Mouse (Mus musculus) liver, embryonic 16.5 days (tissue): ENCODE results near the gene Bptf. TPM values are rescaled to one million over a fixed set of nuclear protein-coding genes. Genes with fewer than 3 reads are reported as not detected.

Experiments
- ATAC-seq: fragments of 200-750 bp; cut with Nextera tagmentation; 2 replicates; pipeline ENCODE4 v1.8.0; 2017; ENCODE audit warnings: low read depth, mild to moderate bottlenecking, moderate number of reproducible peaks, moderate library complexity
- H3K27ac ChIP-seq: fragments of 300-500 bp; sonication (generic); 2 replicates; pipeline ENCODE4 v1.5.1; 2014; ENCODE audit warnings: mild to moderate bottlenecking, low read length
- H3K27me3 ChIP-seq: fragments of 300-500 bp; sonication (generic); 2 replicates; pipeline ENCODE4 v1.6.1; 2014; ENCODE audit warnings: low read depth, low read length, mixed read lengths; ENCODE audit not compliant: control insufficient read depth, insufficient read depth
- H3K36me3 ChIP-seq: fragments of 300-500 bp; sonication (generic); 2 replicates; pipeline ENCODE4 v1.6.1; 2014; ENCODE audit warnings: mild to moderate bottlenecking; ENCODE audit not compliant: control insufficient read depth, insufficient read depth
- H3K4me1 ChIP-seq: fragments of 300-500 bp; sonication (generic); 2 replicates; pipeline ENCODE4 v1.6.1; 2014; ENCODE audit warnings: low read depth, low read length, mixed read lengths; ENCODE audit not compliant: control insufficient read depth
- H3K4me2 ChIP-seq: fragments of 300-500 bp; sonication (generic); 2 replicates; pipeline ENCODE4 v1.6.1; 2014; ENCODE audit warnings: low read depth, low read length, mixed read lengths
- H3K4me3 ChIP-seq: fragments of 300-500 bp; sonication (generic); 2 replicates; pipeline ENCODE4 v1.5.1; 2014; ENCODE audit warnings: low read depth, mild to moderate bottlenecking, low read length
- H3K9ac ChIP-seq: fragments of 300-500 bp; sonication (generic); 2 replicates; pipeline ENCODE4 v1.6.1; 2014; ENCODE audit warnings: low read depth, low read length
- H3K9me3 ChIP-seq: fragments of 300-500 bp; sonication (generic); replicated peaks from 2 replicates; pipeline ENCODE4 v1.6.1; 2016; ENCODE audit warnings: low read length; ENCODE audit not compliant: control insufficient read depth
- WGBS: fragments of 180-500 bp; shearing (Covaris S2); extraction: QIAGEN DNeasy Blood & Tissue Kit; methylation state at CpG from one replicate; pipeline ENCODE4 v1.1.7; 2014; ENCODE audit not compliant: insufficient replicate concordance; 5-methylcytosine and 5-hydroxymethylcytosine counted together
- polyA plus RNA-seq: library from polyadenylated mRNA; unstranded; fragments of >200 nt; fragmentation: Nextera tagmentation; extraction: Ambion mirVana; gene quantifications from 2 replicates; pipeline ENCODE4 v1.2.1, GENCODE M21; 2015

Gene Bptf
- polyA plus RNA-seq, 1 experiment from 2014 or later, result 8.0 TPM

GRCm38 (mm10) chr11:107107725-107108078, 24.2 kb downstream of the Bptf start:
- H3K4me3 ChIP-seq, result no peak overlapping the region
- no peak overlapping the region for H3K9ac ChIP-seq
- no peaks in the 10 kb centered on the region for H3K27me3 ChIP-seq
- no peak overlapping the region for H3K4me2 ChIP-seq
- H3K36me3 ChIP-seq, result peaks cover 13% of the 10 kb centered on the region
- 70% methylated on average over 4 of the region's 4 CpGs for WGBS
- H3K27ac ChIP-seq, result no peak overlapping the region
- no peaks in the 10 kb centered on the region for H3K9me3 ChIP-seq
- peaks cover 6% of the 10 kb centered on the region for H3K4me1 ChIP-seq
- no peak for ATAC-seq

- no peak overlapping the region for H3K9ac ChIP-seq
- H3K4me2 ChIP-seq, result no peak overlapping the region
- no peaks in the 10 kb centered on the region for H3K27me3 ChIP-seq
- no peak overlapping the region for H3K4me3 ChIP-seq
- H3K4me1 ChIP-seq, result peaks cover 11% of the 10 kb centered on the region
- peaks cover 13% of the 10 kb centered on the region for H3K36me3 ChIP-seq
- WGBS, result 70% methylated on average over 12 of the region's 12 CpGs
- no peak overlapping the region for H3K27ac ChIP-seq
- no peaks in the 10 kb centered on the region for H3K9me3 ChIP-seq
- no peak for ATAC-seq
These were observed 24.8 kb downstream of the Bptf start for GRCm38 (mm10) chr11:107106978-107107724.

- Histone ChIP-seq H3K4me1 (peaks cover 11% of the 10 kb centered on the region), H3K4me2 (no peak overlapping the region), H3K36me3 (peaks cover 13% of the 10 kb centered on the region), H3K27me3 (no peaks in the 10 kb centered on the region), H3K27ac (no peak overlapping the region), H3K9ac (no peak overlapping the region), H3K4me3 (no peak overlapping the region), H3K9me3 (no peaks in the 10 kb centered on the region)
- no peak for ATAC-seq
- WGBS, result 88% methylated on average over 6 of the region's 8 CpGs
These were observed 25.5 kb downstream of the Bptf start for GRCm38 (mm10) chr11:107106461-107106860.

- Histone ChIP-seq H3K9me3 (no peaks in the 10 kb centered on the region), H3K27ac (no peak overlapping the region), H3K4me1 (peaks cover 11% of the 10 kb centered on the region), H3K27me3 (no peaks in the 10 kb centered on the region), H3K36me3 (0 out of 2 replicates have a peak, but pooled peaks cover 3% of the 10 kb centered on the region), H3K4me3 (no peak overlapping the region), H3K9ac (no peak overlapping the region), H3K4me2 (no peak overlapping the region)
- WGBS, result 44% methylated on average over 5 of the region's 5 CpGs
- no peak for ATAC-seq
These were observed 26.7 kb downstream of the Bptf start for GRCm38 (mm10) chr11:107105227-107105626.

- no peaks in the 10 kb centered on the region for H3K9me3 ChIP-seq
- H3K4me2 ChIP-seq, result no peak overlapping the region
- peaks cover 4% of the 10 kb centered on the region for H3K36me3 ChIP-seq
- H3K27me3 ChIP-seq, result no peaks in the 10 kb centered on the region
- H3K4me3 ChIP-seq, result no peak overlapping the region
- H3K9ac ChIP-seq, result no peak overlapping the region
- peaks cover 11% of the 10 kb centered on the region for H3K4me1 ChIP-seq
- no peak for ATAC-seq
- 82% methylated on average over 2 of the region's 2 CpGs for WGBS
- H3K27ac ChIP-seq, result no peak overlapping the region
These were observed 28.2 kb downstream of the Bptf start for GRCm38 (mm10) chr11:107103736-107104135.

GRCm38 (mm10) chr11:107103224-107103589, 28.7 kb downstream of the Bptf start:
- H3K4me3 ChIP-seq, result no peak overlapping the region
- H3K27me3 ChIP-seq, result no peaks in the 10 kb centered on the region
- no peak overlapping the region for H3K27ac ChIP-seq
- no peaks in the 10 kb centered on the region for H3K9me3 ChIP-seq
- H3K36me3 ChIP-seq, result peaks cover 7% of the 10 kb centered on the region
- WGBS, result 36% methylated on average over 2 of the region's 2 CpGs
- H3K4me2 ChIP-seq, result no peak overlapping the region
- ATAC-seq, result no peak
- H3K4me1 ChIP-seq, result peaks cover 11% of the 10 kb centered on the region
- H3K9ac ChIP-seq, result no peak overlapping the region

- peaks cover 11% of the 10 kb centered on the region for H3K4me1 ChIP-seq
- peak; percentile 47; the same call in 1 of the 2 replicates for ATAC-seq
- no peaks in the 10 kb centered on the region for H3K9me3 ChIP-seq
- H3K27me3 ChIP-seq, result no peaks in the 10 kb centered on the region
- H3K9ac ChIP-seq, result no peak overlapping the region
- no peak overlapping the region for H3K27ac ChIP-seq
- peaks cover 11% of the 10 kb centered on the region for H3K36me3 ChIP-seq
- 38% methylated on average over 11 of the region's 11 CpGs for WGBS
- H3K4me3 ChIP-seq, result no peak overlapping the region
- H3K4me2 ChIP-seq, result no peak overlapping the region
These were observed 29.3 kb downstream of the Bptf start for GRCm38 (mm10) chr11:107102465-107103223.

- H3K4me1 ChIP-seq, result peaks cover 6% of the 10 kb centered on the region
- 78% methylated on average over 5 of the region's 5 CpGs for WGBS
These were observed 35.0 kb downstream of the Bptf start for GRCm38 (mm10) chr11:107096973-107097372.

GRCm38 (mm10) chr11:107093871-107094270, 38.1 kb downstream of the Bptf start:
- Histone ChIP-seq H3K36me3 (peaks cover 18% of the 10 kb centered on the region; the same call in 1 of the 2 replicates), H3K27ac (no peak overlapping the region), H3K4me3 (no peak overlapping the region), H3K4me1 (peaks cover 6% of the 10 kb centered on the region), H3K9me3 (no peaks in the 10 kb centered on the region), H3K9ac (no peak overlapping the region), H3K4me2 (no peak overlapping the region), H3K27me3 (no peaks in the 10 kb centered on the region)
- ATAC-seq, result no peak
- 79% methylated on average over 7 of the region's 7 CpGs for WGBS

More at GRCm38 (mm10) chr11:107096973-107097372, 35.0 kb downstream of the Bptf start:
- Histone ChIP-seq H3K4me2 (no peak overlapping the region), H3K9ac (no peak overlapping the region), H3K9me3 (no peaks in the 10 kb centered on the region), H3K36me3 (peaks cover 18% of the 10 kb centered on the region), H3K27ac (no peak overlapping the region), H3K27me3 (no peaks in the 10 kb centered on the region), H3K4me3 (no peak overlapping the region)
- no peak for ATAC-seq
